Mouse (Mus musculus) retina, adult 2 months (tissue): Measurements from ENCODE around the gene Npy1r.

Source experiments
- DNase-seq: peaks from one replicate; pipeline ENCODE4 v3.0.0-alpha.2; 2012; ENCODE audit warnings: low read depth, low spot score

Npy1r gene

GRCm38 (mm10) chr8:66696970-66697843, at the start of gene Npy1r:
Npy1r (plus strand) TSS chr8:66697192.
- peak; percentile 26 for DNase-seq

- no peak for DNase-seq
These were observed 15.7 kb upstream of the Npy1r start for GRCm38 (mm10) chr8:66681261-66681660.

- DNase-seq: no peak
These were observed 9.3 kb upstream of the Npy1r start, which contains the start of gene Npy5r for GRCm38 (mm10) chr8:66687511-66688329. Npy5r (minus strand) TSS chr8:66688128.

- DNase-seq: no peak
These were observed 8.6 kb upstream of the Npy1r start for GRCm38 (mm10) chr8:66688395-66688794.

- no peak for DNase-seq
These were observed 8.2 kb upstream of the Npy1r start for GRCm38 (mm10) chr8:66688799-66689198.

- no peak for DNase-seq
These were observed 6.6 kb upstream of the Npy1r start for GRCm38 (mm10) chr8:66690402-66690801.

GRCm38 (mm10) chr8:66698011-66698410, 1.0 kb downstream of the Npy1r start:
- no peak for DNase-seq

- no peak for DNase-seq
These were observed 1.8 kb downstream of the Npy1r start for GRCm38 (mm10) chr8:66698782-66699181.

GRCm38 (mm10) chr8:66714324-66714975, 17.5 kb downstream of the Npy1r start:
- no peak for DNase-seq

- DNase-seq: no peak
These were observed 25.8 kb downstream of the Npy1r start for GRCm38 (mm10) chr8:66722835-66723234.

- no peak for DNase-seq
These were observed 32.5 kb downstream of the Npy1r start for GRCm38 (mm10) chr8:66729446-66729845.

- no peak for DNase-seq
These were observed 35.0 kb downstream of the Npy1r start for GRCm38 (mm10) chr8:66731957-66732356.

- DNase-seq: no peak
These were observed 45.4 kb downstream of the Npy1r start for GRCm38 (mm10) chr8:66742359-66742758.

GRCm38 (mm10) chr8:66745612-66746011, 48.6 kb downstream of the Npy1r start:
- DNase-seq: no peak

GRCm38 (mm10) chr8:66751621-66752020, 54.6 kb downstream of the Npy1r start:
- DNase-seq: no peak

- DNase-seq: no peak
These were observed 59.2 kb downstream of the Npy1r start for GRCm38 (mm10) chr8:66756161-66756560.
